Comparison of ENCODE assay signal across 14 mouse cellular contexts in genomic region chr13:113353546-113353945, GRCm38 (mm10).
"Had no signal": no experiment of that assay in that cellular context is flagged by ENCODE, and none has a peak within 500 bp of the region (broad histone marks: within the 10 kb centered on the region; RNA-seq: fewer than 3 reads in every experiment).

No protein-coding gene starts in this region.

- H3K4me2 ChIP-seq: liver, embryonic 12.5 days; lung, embryonic 14.5 days; midbrain, embryonic 12.5 days; neural tube, embryonic 12.5 days had no signal

- ATAC-seq: liver, embryonic 12.5 days had no signal

- H3K4me3 ChIP-seq: liver, embryonic 12.5 days; megakaryocyte, embryonic 14.5 days; midbrain, embryonic 12.5 days; neural tube, embryonic 12.5 days had no signal

- H3K9me3 ChIP-seq: liver, embryonic 12.5 days; midbrain, embryonic 12.5 days; neural tube, embryonic 12.5 days had no signal

- H3K4me1 ChIP-seq: megakaryocyte, embryonic 14.5 days had no signal

- H3K36me3 ChIP-seq: liver, embryonic 12.5 days; midbrain, embryonic 12.5 days; neural tube, embryonic 12.5 days had no signal

- H3K27ac ChIP-seq: liver, embryonic 12.5 days; liver, embryonic 14.5 days; macrophage; midbrain, embryonic 12.5 days; neural tube, embryonic 12.5 days had no signal

- DNase-seq: lung, adult 18-20 months; lung, embryonic 14.5 days; lung, postnatal 14 days; lung, postnatal 36 days; midbrain, embryonic 14.5 days; right cerebral cortex, postnatal 14 days; thymus, adult 2 months; thymus, postnatal 36 days had no signal

- H3K27me3 ChIP-seq: liver, embryonic 12.5 days; megakaryocyte, embryonic 14.5 days; neural tube, embryonic 12.5 days had no signal

- H3K9ac ChIP-seq: liver, embryonic 12.5 days; liver, embryonic 14.5 days; lung, embryonic 14.5 days; midbrain, embryonic 12.5 days; neural tube, embryonic 12.5 days had no signal
